In the genomic region with DNA sequence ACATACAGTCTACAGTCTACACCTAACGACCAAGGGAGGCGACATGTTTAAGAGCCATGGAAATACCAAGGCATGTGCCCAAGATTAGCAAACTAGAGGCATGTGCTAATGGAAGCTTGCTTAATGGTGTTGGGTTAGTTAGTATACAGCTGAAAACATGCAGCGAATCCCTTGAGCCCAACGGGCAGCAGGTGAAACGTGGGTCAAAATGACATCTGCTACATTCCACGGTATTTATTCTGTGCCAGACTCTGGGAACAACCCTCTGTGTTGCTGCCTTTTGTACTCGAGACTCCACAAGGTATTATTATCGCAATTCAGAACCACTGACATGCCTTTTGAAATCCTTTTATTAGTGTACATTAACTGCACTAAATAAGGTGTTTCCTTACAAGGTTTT, we compare ENCODE assay signal across 25 mouse cellular contexts.
"Had no signal": no experiment of that assay in that cellular context is flagged by ENCODE, and none has a peak within 500 bp of the region (broad histone marks: within the 10 kb centered on the region; RNA-seq: fewer than 3 reads in every experiment).

No protein-coding gene starts in this region.

- H3K9me3 ChIP-seq: heart, embryonic 15.5 days; hindbrain, embryonic 15.5 days; kidney, embryonic 15.5 days; limb, embryonic 12.5 days; limb, embryonic 15.5 days had no signal

- H3K27ac ChIP-seq: heart, adult 2 months; heart, embryonic 13.5 days; heart, embryonic 15.5 days; hindbrain, embryonic 13.5 days; hindbrain, embryonic 15.5 days; hindbrain, postnatal 0 days; kidney, embryonic 15.5 days; kidney, postnatal 0 days; limb, embryonic 12.5 days; limb, embryonic 15.5 days; liver, embryonic 12.5 days; liver, embryonic 14.5 days had no signal

- H3K27me3 ChIP-seq: heart, embryonic 13.5 days; heart, embryonic 15.5 days; hindbrain, embryonic 13.5 days; hindbrain, embryonic 15.5 days; kidney, embryonic 15.5 days; limb, embryonic 12.5 days; limb, embryonic 15.5 days; liver, embryonic 12.5 days had no signal

- H3K4me1 ChIP-seq: heart, embryonic 13.5 days; heart, embryonic 15.5 days; kidney, embryonic 15.5 days; limb, embryonic 12.5 days; limb, embryonic 15.5 days; liver, embryonic 12.5 days had no signal

- DNase-seq: gastrocnemius, postnatal 25 days; heart, adult 2 months; heart, postnatal 14 days; heart, postnatal 36 days; kidney, adult 11 months; kidney, adult 2 months; kidney, adult 9 months; kidney, postnatal 14 days; kidney, postnatal 36 days; layer of hippocampus, adult 9-11 months; layer of hippocampus, postnatal 36 days; left cerebral cortex, postnatal 4 days had no signal

- H3K4me3 ChIP-seq: heart, adult 2 months; heart, embryonic 13.5 days; heart, embryonic 15.5 days; hindbrain, embryonic 13.5 days; hindbrain, embryonic 15.5 days; kidney, embryonic 15.5 days; limb, embryonic 12.5 days; limb, embryonic 15.5 days; liver, embryonic 12.5 days had no signal

- ATAC-seq: hindbrain, postnatal 0 days; intestine, embryonic 16.5 days; liver, embryonic 12.5 days had no signal

- H3K36me3 ChIP-seq: heart, embryonic 13.5 days; heart, embryonic 15.5 days; hindbrain, embryonic 13.5 days; hindbrain, embryonic 15.5 days; kidney, embryonic 15.5 days; limb, embryonic 12.5 days; limb, embryonic 15.5 days; liver, embryonic 12.5 days had no signal

- H3K9ac ChIP-seq: heart, embryonic 13.5 days; heart, embryonic 15.5 days; hindbrain, embryonic 13.5 days; hindbrain, embryonic 15.5 days; kidney, embryonic 15.5 days; limb, embryonic 12.5 days; limb, embryonic 15.5 days; liver, embryonic 12.5 days; liver, embryonic 14.5 days had no signal

- H3K4me2 ChIP-seq: heart, embryonic 11.5 days; heart, embryonic 13.5 days; heart, embryonic 15.5 days; hindbrain, embryonic 13.5 days; hindbrain, embryonic 15.5 days; kidney, embryonic 15.5 days; limb, embryonic 12.5 days; limb, embryonic 15.5 days; liver, embryonic 12.5 days had no signal
